Mouse (Mus musculus) cerebellum, adult 9-11 months (tissue): ENCODE measurements around the gene Tet3.

Experiments
- DNase-seq: peaks from one replicate; pipeline ENCODE4 v3.0.0; 2022

Gene Tet3

DNA sequence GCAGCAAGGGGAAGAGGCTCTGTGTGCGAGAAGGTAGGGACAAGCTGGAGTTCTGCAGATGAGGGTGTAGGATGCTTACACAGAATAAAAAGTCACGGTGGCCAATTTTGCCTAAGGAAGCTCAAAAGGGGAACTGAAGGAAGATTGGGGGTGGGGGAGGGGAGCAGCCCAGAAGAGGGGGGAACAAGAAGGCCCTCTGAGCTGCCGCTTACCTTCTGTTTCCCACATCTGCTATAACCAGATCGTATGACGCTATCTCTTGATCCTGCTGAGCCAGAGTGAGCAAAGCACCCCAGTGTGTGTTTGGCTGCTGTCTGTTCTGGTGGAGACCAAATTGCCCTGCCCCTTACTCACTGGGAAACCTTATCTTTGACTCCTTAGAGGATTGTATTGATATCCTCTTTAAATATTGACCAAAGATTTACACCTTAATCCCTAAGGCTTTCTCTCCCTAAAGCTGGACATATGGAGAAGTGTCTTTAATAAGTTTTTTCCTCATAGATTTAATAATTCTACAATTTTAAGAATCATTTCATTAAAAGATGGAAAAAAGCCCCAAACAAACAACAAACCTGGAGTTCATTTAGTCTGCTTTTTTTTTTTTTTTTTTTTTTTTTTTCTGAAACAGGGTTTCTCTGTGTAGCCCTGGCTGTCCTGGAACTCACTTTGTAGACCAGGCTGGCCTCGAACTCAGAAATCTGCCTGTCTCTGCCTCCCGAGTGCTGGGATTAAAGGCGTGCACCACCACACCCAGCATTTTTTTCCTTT is 135.0 kb downstream of the Tet3 start:
- no peak for DNase-seq

DNA sequence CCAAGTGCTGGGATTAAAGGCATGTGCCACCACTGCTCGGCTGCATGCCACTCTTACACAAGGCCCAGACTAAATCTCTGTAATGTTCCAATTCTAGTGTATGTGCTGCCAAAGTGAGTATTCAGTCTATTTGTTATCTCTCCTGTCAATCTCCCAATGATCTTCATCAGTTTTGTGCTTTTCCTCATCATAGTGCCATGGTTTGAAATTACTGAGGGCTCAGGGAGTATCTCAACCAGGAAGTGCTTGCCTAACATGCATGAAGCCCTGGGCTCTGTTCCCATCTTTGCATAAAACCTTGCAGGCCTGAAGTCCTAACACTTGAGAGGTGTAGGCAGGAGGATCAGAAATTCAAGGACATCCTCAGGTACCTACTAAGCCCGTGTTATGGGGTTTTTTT is 136.1 kb downstream of the Tet3 start:
- DNase-seq = no peak

DNA sequence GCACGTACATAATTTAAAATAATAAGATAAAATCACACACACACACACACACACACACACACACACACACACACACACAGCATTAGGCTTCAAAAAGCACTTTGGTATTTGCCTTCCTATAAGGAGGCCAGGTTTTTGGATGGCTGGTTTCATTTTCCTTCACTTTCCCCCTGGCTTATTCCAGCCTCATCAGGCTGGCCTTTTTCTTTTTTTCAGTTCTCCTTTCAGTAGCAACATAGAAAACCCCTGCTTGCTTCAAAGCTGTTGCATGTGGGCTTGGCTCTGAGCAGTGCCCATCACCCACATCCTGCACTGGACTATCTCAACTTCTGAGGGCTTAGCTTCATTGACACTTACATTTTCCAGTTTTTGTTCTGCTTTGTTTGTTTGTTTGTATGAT is 137.0 kb downstream of the Tet3 start:
- no peak for DNase-seq

DNA sequence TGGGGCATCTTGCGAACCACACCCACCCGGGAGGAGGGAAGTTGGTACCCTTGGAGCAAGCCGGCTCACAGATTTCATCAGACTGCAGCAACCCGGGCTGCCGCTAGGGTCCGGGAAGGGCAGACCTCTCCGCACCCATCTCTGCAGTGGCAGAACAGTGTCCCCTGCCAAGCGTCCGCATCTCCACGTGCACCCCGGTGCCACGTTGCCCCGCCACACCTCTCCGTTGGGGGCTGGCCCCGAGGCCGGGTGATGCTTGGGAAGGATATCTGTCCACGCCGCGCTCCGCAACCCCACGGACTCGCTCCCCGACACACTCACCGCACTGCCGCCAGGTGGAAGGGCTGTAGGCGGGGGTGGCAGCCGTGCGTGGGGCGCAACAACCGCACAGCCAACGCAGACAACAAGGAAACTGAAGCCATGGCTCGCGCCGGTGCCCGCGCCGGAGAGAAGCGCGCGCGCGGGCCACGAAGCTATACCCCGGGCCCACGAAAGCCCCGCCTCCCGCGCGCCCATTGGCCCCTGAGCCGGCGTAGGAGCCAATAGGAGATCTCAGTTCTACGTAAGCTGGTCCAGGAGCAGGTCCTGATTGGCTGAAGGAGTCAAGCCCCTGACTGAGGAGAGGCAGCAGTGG is 141.7 kb downstream of the Tet3 start:
- DNase-seq = peak; percentile 93

DNA sequence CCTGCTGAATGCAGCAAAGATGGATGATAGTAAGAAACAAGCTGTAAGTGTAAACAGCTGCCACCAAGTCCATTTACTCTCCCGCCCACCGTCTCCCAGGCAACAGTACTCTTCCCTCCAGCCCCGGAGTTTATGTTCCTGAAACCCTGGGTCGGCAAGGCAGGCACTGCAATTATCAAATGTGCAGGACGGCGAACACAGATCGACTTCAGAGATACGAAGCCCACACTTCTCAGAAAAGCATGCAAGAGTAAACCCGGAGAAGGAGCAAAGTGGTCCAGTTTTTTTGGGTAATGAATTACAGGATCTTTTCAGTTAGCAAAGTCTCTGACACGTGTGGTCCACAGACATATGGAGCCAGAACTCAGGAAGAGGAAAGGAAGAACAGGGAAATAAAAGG is 142.9 kb downstream of the Tet3 start:
- no peak for DNase-seq

DNA sequence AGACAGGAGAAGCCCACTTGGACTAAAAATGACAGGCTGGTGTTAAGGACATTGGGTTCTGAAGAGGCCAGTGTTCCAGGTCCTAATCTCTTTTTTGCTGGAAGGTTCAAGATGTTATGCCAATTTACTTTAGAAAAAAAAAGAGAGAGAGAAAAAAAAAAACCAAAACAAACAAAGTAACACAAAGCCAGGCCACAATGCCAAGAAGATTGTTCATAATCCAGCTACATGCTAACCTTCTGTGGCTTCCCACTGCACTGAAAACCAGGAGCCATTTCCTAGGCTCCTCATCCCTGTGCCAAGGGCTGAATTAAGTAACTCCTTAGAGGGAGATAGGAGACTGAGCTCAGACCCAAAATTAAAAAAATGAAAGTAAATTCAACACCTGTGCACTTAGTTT is 143.6 kb downstream of the Tet3 start:
- no peak for DNase-seq

DNA sequence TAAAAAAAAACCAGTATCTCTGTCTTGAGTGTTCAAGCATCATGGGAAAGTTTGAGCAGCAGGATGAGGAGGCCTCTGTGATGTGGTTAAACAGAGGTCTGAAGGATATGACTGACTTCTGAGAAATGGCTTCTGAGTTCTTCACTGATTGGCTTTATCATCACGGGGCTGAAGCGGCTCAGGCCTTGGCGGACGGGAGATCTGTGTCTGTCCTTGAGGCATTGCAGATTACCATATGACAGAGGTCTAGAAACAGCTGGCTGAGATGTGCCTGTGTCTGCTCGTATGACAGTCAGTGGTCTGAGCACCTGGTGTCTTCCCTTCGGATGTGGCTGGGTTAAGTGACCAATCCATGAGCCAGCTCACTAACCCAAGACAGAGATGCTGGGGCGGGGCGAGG is 146.4 kb downstream of the Tet3 start:
- DNase-seq = no peak
